Mouse (Mus musculus) heart, postnatal 25 days (tissue): ENCODE measurements around the gene Aplp2. TPM values are rescaled to one million over a fixed set of nuclear protein-coding genes. Genes with fewer than 3 reads are reported as not detected.

Source experiments
- DNase-seq: peaks from one replicate; pipeline ENCODE4 v3.0.0; 2022; ENCODE audit warnings: low spot score
- intact Hi-C: fragments of 180-260 bp; cut with DNase I; formaldehyde crosslinking; loops from one replicate; pipeline ENCODE4 v1.15.1; 2025
- total RNA-seq, 2 experiments: library from RNA; stranded (reverse); gene quantifications; 2 replicates each; pipeline ENCODE4 v1.2.3; 2021

Gene Aplp2
- total RNA-seq, result 100 to 1,000 TPM; 285 to 296 TPM

- intact Hi-C loops, result loop anchor here (2.0 kb wide), 1 partner anchor 67 kb away; no protein-coding TSS in a partner anchor
These were observed at the start of gene Aplp2 for GRCm38 (mm10) chr9:31211690-31212499. Gene Aplp2, minus strand, starts transcription at chr9:31211815.

GRCm38 (mm10) chr9:31260219-31260618 lies 48.6 kb upstream of the Aplp2 start:
- no peak for DNase-seq
- intact Hi-C loops, result no loop called here

More at GRCm38 (mm10) chr9:31211690-31212499, at the start of gene Aplp2:
- DNase-seq, result peak; percentile 98

GRCm38 (mm10) chr9:31258237-31258636 lies 46.6 kb upstream of the Aplp2 start:
- intact Hi-C loops, result no loop called here
- DNase-seq, result no peak

DNA sequence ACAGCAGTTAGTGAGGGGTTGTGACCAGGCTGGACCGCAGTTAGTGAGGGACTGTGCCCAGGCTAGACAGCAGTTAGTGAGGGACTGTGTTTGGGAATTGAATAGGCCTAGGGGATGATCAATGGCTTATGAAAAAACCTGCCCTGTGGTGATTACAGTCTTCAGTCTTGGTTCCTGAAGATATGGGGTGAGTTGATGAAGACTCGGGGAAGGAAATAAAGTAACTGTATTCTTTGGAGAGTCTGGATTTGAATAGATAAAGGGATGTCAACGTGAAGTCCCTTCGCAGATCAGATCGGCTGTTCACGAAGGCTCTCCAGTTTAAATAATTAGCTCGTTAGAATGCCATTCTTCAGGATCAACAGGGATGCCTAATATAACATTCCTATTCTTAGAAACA lies 44.3 kb upstream of the Aplp2 start:
- no peak for DNase-seq
- intact Hi-C loops, result loop anchor here (2.0 kb wide), 1 partner anchor 23 kb away; no protein-coding TSS in a partner anchor

- intact Hi-C loops, result loop anchor here (2.0 kb wide), 1 partner anchor 24 kb away; no protein-coding TSS in a partner anchor
- DNase-seq, result no peak
These were observed 43.0 kb upstream of the Aplp2 start for GRCm38 (mm10) chr9:31254697-31255004.

DNA sequence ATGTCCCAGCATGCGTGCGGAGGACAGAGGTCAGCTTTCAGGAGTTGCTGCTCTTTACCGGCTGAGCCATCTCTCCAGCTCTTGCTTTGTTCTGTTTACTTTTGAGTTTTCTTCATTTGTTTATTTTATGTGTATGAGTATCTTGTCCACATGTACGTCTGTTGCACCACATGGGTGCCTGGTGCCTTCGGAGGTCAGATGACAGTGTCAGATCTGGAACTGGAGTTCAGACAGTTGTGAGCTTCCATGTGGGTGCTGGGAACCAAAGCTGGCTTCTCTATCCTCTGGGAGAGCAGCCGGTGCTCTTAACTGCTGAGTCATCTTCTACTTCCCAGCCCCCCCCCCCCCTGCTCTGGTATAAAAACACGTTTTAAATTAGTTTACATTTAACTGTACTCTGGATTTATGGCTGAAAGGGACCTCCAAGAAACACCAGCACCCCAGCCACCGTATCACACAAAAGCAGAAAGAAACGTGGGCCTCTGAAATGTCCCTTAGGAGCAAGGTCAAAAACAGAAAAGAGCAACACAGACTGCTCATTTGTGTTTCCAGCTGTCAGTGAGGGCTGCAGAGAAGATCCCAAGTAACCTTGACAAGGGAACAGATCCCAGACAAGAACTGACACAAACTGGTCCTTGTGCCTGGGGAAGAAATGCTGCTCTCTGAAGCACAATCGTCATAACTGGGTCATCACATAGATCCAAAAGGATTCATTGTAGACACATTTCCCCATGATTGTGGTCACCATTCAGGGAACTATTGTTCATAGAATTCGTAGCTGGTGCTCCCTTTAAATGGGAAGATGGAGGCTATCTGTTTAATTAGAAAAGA lies 42.5 kb upstream of the Aplp2 start:
- intact Hi-C loops, result loop anchor here (2.0 kb wide), 1 partner anchor 25 kb away; no protein-coding TSS in a partner anchor
- DNase-seq, result no peak

DNA sequence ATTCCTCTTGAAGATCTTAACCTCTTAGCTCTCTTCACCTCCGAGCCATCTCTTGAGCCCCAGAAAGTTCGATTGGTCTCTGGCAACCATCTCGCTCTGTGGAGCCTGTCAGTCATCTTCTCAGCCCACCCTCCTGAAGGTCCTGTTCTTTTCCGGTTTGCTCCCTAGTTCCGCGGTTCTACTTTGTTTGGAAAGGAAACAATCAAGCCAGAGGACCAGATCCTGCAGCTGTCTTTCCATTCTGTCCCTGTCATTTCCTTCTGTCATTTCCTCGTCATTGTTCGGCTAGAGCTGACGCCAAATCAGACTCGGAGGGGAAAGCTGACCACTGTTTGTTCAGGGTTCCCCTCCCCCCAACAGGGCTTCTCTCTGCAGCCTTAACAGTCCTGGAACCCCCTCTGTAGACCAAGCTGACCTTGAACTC lies 41.7 kb upstream of the Aplp2 start:
- intact Hi-C loops, result no loop called here
- peak; percentile 50 for DNase-seq

- intact Hi-C loops, result no loop called here
- DNase-seq, result peak; percentile 40
These were observed 40.7 kb upstream of the Aplp2 start for GRCm38 (mm10) chr9:31252182-31252799.

DNA sequence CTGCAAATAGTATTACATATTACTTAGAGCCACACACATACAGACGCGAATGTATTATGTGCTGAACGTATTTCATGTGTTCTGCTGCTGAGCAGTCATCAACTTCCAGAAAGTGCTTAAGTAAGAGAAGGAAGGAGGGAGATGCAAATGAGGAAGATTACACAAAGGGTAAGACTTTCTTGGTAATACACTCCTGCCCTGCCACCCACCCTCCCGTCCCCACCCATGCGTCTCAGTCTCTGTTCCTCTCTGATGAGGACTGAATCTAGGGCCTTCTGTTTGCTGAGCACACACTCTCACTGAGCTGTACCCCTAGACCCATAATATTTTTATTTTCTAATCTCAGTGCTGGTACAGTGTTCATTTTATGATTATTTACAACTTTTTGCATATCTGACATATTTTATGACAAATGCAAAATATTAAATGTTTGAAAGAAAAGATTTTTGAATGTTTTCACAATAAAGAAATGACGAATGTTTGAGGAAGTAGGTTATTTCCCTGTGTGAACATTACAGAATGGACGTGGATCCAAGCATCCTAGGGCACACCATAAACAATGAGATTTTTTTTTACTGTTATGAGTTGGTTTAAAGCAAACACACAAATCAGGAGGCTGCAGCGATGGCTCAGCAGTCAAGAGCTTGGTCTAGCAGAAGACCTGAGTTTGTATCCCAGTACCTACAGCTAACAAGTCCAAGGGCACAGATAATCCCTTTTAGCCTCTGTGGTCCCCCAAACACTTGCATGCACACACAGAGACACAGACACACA lies 36.0 kb upstream of the Aplp2 start:
- DNase-seq, result no peak
- intact Hi-C loops, result no loop called here

DNA sequence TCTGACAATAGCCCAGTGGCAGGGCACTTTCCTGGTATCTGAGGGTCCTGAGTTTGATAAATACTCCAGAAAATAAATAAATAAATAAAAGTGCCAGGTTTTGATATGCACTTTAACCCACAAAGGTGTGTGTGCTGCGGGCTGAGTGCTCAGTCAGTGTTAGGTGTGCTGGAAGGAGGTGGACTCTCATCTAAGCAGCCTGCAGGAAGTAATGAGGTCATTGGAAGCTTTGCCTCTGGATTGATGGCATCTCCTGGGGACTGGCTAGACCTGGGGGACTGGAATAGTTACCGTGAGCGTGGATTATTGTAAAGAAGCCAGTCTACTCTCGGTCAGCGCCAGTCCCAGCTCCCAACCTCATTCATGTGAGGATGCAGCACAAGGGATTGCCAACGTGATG lies 34.8 kb upstream of the Aplp2 start:
- DNase-seq, result no peak
- intact Hi-C loops, result no loop called here

DNA sequence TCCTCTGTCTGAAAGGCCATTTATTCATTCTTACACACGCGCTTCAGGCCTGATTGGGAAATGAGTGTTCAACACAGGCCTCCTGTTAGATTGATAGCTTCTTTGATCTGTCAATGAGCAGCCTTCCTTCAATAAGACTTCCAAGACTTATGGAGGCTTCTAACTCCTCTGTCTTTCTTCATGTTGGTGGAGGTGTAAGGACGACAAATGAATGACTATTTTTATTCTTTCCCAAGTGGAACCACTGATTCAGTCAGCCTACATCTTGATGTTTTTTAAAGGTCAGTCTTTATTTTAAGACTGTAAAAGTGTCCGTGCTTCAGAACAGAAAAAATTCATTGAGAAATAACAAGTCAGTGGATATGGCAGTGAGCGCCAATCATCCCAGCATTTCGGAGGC lies 33.4 kb upstream of the Aplp2 start:
- intact Hi-C loops, result no loop called here
- no peak for DNase-seq

GRCm38 (mm10) chr9:31243939-31244333 lies 32.3 kb upstream of the Aplp2 start:
- DNase-seq, result no peak
- intact Hi-C loops, result no loop called here

DNA sequence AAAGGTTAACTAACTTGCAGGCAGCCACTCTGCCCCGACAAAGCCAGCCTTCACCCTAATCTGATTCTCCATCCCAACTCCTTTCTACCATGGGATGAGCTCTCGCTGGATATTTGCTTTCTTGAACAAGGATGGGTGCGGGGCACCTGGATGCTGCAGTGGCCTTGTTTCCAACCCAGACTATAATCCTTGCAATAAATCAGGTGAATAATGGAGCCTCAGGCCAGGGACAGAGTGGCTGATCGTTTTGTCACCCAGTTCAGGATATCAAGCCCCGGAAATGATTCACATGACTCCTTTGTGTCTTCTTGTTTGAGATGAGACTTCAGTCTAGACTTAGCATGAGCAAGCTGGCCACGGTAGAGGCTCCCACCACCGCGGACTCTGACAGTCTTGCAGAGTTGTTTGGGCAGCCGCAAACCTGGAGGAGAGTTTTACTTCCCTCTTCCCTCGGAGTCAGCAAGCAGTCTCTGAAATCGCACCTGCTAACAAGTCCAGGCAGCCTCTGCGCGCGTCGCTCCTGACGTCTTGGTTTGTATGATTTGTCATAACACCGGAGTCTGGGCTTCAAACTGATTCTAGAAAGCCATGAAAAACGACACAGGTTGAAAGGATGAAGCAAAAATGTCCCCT lies 31.8 kb upstream of the Aplp2 start:
- intact Hi-C loops, result no loop called here
- no peak for DNase-seq

GRCm38 (mm10) chr9:31241208-31241699 lies 29.6 kb upstream of the Aplp2 start:
- DNase-seq, result no peak
- intact Hi-C loops, result no loop called here

- DNase-seq, result no peak
- intact Hi-C loops, result no loop called here
These were observed 29.1 kb upstream of the Aplp2 start for GRCm38 (mm10) chr9:31240522-31241207.

DNA sequence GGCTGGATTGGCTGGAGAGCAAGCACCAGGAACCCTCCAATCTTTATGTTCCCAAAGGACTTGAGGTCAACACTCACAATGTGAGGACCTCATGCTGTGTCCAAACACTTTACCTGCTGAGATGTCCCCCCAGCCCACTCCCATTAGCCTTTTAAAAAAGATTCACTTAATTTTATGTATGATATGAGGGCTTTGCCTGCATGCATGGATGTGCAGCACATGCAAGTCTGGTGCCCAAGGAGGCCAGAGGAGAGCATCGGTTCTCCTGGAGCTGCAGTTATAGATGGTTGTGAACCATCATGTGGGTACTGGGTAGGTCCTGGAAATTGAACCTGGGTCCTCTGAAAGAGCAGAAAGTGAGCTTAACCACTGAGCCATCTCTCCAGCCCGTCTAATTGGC lies 27.9 kb upstream of the Aplp2 start:
- no peak for DNase-seq
- intact Hi-C loops, result no loop called here

GRCm38 (mm10) chr9:31238526-31238925 lies 26.9 kb upstream of the Aplp2 start:
- intact Hi-C loops, result no loop called here
- DNase-seq, result no peak

GRCm38 (mm10) chr9:31236079-31236478 lies 24.5 kb upstream of the Aplp2 start:
- DNase-seq, result no peak
- intact Hi-C loops, result no loop called here

DNA sequence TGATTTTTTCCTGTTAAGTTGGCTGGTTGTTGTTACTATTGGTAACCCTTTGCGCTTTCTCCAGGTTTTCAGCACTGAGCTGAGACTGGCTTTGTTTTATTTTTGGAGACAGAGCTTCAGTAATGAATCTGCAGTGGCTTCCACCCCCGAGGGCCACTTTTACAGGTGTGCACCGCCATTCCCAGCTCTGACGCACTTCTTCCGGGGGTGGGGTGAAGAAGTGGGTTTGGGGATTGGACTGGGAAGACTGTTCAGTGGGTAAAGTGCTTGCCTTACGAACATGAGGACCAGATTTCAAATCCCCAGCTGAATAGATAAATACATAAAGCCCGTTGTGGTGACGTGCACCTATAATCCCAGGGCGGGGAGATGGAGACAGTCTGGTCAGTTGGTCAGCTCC lies 23.9 kb upstream of the Aplp2 start:
- intact Hi-C loops, result no loop called here
- no peak for DNase-seq
